Mouse (Mus musculus): ENCODE measurements around the gene Krt24. TPM values are rescaled to one million over a fixed set of nuclear protein-coding genes. Genes with fewer than 3 reads are reported as not detected.
"Not testable (repeated sequence)": the region's sequence is repeated elsewhere in the genome, so short reads cannot be mapped to it uniquely, and the experiment has no call there.

Krt24 gene
- polyA plus RNA-seq, 1 experiment from 2014 or later: 0.13 TPM

DNA sequence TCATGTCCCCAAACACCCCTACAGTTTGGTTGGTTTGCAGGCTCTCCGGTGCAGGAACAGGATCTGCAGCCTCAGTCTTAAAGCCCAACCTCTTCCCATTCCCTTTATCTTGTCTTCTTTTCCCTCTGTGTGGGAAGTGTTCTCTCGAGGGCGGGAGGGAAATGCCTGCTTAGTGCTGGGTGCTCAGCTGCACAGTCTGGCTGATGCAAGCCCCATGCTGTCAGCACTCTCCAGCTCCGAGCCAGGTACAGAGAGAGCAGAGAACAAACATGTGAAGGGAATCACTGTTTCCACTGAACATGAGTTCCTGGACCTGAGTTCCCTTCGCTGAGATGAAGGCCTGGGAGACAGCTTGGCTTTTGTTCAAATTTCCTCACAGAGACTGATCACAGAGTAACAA lies 34.8 kb downstream of the Krt24 start:
- Histone ChIP-seq H3K4me2 (replicated peaks; ENCODE audit: low read depth, low read length) (no peak overlapping the region), H3K36me3 (ENCODE audit: control insufficient read depth, insufficient read depth, low read length) (no peaks in the 10 kb centered on the region), H3K4me3 (ENCODE audit: low read depth, low read length) (no peak overlapping the region), H3K9me3 (ENCODE audit: control insufficient read depth, low read depth, low read length) (no peaks in the 10 kb centered on the region), H3K27me3 (ENCODE audit: control insufficient read depth, insufficient read depth, low read length) (no peaks in the 10 kb centered on the region), H3K4me1 (ENCODE audit: control insufficient read depth, insufficient read depth, low read length) (no peaks in the 10 kb centered on the region), H3K9ac (replicated peaks; ENCODE audit: low read depth, low read length) (no peak overlapping the region), H3K27ac (ENCODE audit: low read length) (no peak overlapping the region)
- no peak for ATAC-seq (ENCODE audit: insufficient number of reproducible peaks, insufficient read depth, low FRiP score, low read depth)
- WGBS: 47% methylated on average over 5 of the region's 5 CpGs

- no peak overlapping the region for H3K9ac ChIP-seq (replicated peaks; ENCODE audit: low read depth, low read length)
- H3K4me1 ChIP-seq (ENCODE audit: control insufficient read depth, insufficient read depth, low read length): no peaks in the 10 kb centered on the region
- H3K4me3 ChIP-seq (ENCODE audit: low read depth, low read length): no peak overlapping the region
- no peak overlapping the region for H3K27ac ChIP-seq (ENCODE audit: low read length)
- no peak overlapping the region for H3K4me2 ChIP-seq (replicated peaks; ENCODE audit: low read depth, low read length)
- 59% methylated on average over 4 of the region's 4 CpGs for WGBS
- ATAC-seq (ENCODE audit: insufficient number of reproducible peaks, insufficient read depth, low FRiP score, low read depth): no peak
- H3K27me3 ChIP-seq (ENCODE audit: control insufficient read depth, insufficient read depth, low read length): no peaks in the 10 kb centered on the region
- no peaks in the 10 kb centered on the region for H3K9me3 ChIP-seq (ENCODE audit: control insufficient read depth, low read depth, low read length)
- no peaks in the 10 kb centered on the region for H3K36me3 ChIP-seq (ENCODE audit: control insufficient read depth, insufficient read depth, low read length)
Measured at GRCm38 (mm10) chr11:99249115-99249514, 35.9 kb downstream of the Krt24 start.

DNA sequence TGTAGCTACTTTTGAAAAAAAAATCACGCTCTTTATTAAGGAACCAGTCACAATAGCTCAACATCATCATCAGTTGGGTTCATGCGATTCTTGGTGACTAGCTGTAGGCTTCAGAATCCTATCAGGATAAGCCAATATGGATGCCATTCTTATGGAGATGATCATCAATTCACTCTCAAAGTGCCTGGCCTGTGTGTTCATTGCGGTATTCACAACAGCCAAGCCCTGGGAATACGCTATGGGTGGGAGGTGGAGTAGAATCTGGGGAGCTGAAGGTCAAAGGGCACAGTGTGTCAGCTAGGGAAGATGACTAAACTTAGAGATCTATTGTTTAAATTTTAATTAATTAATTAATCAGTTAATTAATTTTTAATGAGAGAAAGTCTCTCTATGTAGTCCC lies 37.1 kb downstream of the Krt24 start:
- no peak overlapping the region for H3K27ac ChIP-seq (ENCODE audit: low read length)
- ATAC-seq (ENCODE audit: insufficient number of reproducible peaks, insufficient read depth, low FRiP score, low read depth): no peak
- no peaks in the 10 kb centered on the region for H3K9me3 ChIP-seq (ENCODE audit: control insufficient read depth, low read depth, low read length)
- H3K4me3 ChIP-seq (ENCODE audit: low read depth, low read length): no peak overlapping the region
- no peaks in the 10 kb centered on the region for H3K27me3 ChIP-seq (ENCODE audit: control insufficient read depth, insufficient read depth, low read length)
- H3K36me3 ChIP-seq (ENCODE audit: control insufficient read depth, insufficient read depth, low read length): no peaks in the 10 kb centered on the region
- no peak overlapping the region for H3K9ac ChIP-seq (replicated peaks; ENCODE audit: low read depth, low read length)
- no peaks in the 10 kb centered on the region; the same call in 1 of the 2 replicates for H3K4me1 ChIP-seq (ENCODE audit: control insufficient read depth, insufficient read depth, low read length)
- 98% methylated on average over 4 of the region's 4 CpGs for WGBS
- no peak overlapping the region for H3K4me2 ChIP-seq (replicated peaks; ENCODE audit: low read depth, low read length)

DNA sequence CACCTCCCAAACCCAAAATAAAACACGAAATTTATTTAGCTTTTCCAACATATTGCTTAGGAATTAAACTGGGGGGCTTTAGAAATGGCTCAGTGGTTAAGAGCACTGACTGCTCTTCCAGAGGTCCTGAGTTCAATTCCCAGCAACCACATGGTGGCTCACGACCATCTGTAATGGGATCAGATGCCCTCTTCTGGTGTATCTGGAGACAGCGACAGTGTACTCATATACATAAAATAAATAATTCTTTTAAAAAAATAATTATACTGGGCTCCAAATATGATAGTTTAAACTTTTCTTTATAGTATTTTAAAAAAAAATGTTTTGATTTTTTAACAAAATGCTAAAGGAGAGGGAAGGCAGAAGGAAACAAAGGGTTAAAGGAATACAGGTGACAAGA lies 40.5 kb downstream of the Krt24 start:
- H3K9me3 ChIP-seq (ENCODE audit: control insufficient read depth, low read depth, low read length); H3K27ac ChIP-seq (ENCODE audit: low read length); H3K4me3 ChIP-seq (ENCODE audit: low read depth, low read length); ATAC-seq (ENCODE audit: insufficient number of reproducible peaks, insufficient read depth, low FRiP score, low read depth); H3K36me3 ChIP-seq (ENCODE audit: control insufficient read depth, insufficient read depth, low read length); H3K27me3 ChIP-seq (ENCODE audit: control insufficient read depth, insufficient read depth, low read length); H3K4me1 ChIP-seq (ENCODE audit: control insufficient read depth, insufficient read depth, low read length); H3K4me2 ChIP-seq (replicated peaks; ENCODE audit: low read depth, low read length); H3K9ac ChIP-seq (replicated peaks; ENCODE audit: low read depth, low read length): not testable (repeated sequence)
- WGBS: 52% methylated on average over 3 of the region's 3 CpGs

GRCm38 (mm10) chr11:99243820-99244374 lies 41.2 kb downstream of the Krt24 start, which contains the start of gene Krt222:
Gene Krt222 (minus strand): TSS chr11:99244085.
- H3K4me3 ChIP-seq (ENCODE audit: low read depth, low read length): peak within 1 kb of the TSS; percentile 18; the same call in 1 of the 2 replicates
- 5% methylated on average over 17 of the region's 17 CpGs for WGBS
- peak within 1 kb of the TSS; percentile 42 for H3K4me2 ChIP-seq (replicated peaks; ENCODE audit: low read depth, low read length)
- no peaks in the 10 kb centered on the region; the same call in 1 of the 2 replicates for H3K4me1 ChIP-seq (ENCODE audit: control insufficient read depth, insufficient read depth, low read length)
- no peaks in the 10 kb centered on the region for H3K9me3 ChIP-seq (ENCODE audit: control insufficient read depth, low read depth, low read length)
- no peak within 1 kb of the TSS for H3K27ac ChIP-seq (ENCODE audit: low read length)
- no peaks in the 10 kb centered on the region for H3K27me3 ChIP-seq (ENCODE audit: control insufficient read depth, insufficient read depth, low read length)
- no peak for ATAC-seq (ENCODE audit: insufficient number of reproducible peaks, insufficient read depth, low FRiP score, low read depth)
- 0 out of 2 replicates have a peak within 1 kb of the TSS, but pooled peaks have one; percentile 4 for H3K9ac ChIP-seq (replicated peaks; ENCODE audit: low read depth, low read length)
- H3K36me3 ChIP-seq (ENCODE audit: control insufficient read depth, insufficient read depth, low read length): no peaks in the 10 kb centered on the region

DNA sequence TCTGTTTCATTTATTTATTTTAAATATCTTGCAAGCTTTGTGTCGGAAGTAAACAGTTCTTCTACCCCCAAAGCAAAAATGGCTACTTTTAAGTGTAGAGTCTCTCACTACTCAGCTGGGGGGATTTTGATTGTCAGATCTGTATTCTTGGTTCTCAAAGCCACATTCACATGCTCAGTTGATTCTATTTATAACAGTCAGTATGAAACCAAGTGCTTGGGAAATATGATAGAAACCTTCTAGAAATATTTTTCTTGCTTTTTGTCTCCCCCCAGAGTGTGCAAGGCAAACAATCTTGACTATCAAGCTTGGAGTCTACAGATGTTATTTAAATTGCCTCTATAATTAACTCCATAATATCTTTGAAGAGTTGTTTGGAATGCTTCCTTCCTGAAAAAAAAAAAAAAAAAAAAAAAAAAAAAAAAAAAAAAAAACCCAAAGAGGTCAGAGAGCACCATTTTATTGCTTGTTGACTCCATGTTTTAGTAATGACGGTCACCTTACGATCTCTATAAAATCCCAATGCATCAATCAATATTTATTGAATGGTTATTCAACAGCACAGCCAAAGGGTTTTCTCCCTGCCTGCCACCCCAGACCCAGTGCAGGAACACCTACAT lies 41.8 kb downstream of the Krt24 start:
- 0 out of 2 replicates have a peak overlapping the region, but pooled peaks have one; percentile 4 for H3K9ac ChIP-seq (replicated peaks; ENCODE audit: low read depth, low read length)
- 44% methylated on average over 3 of the region's 3 CpGs for WGBS
- H3K27ac ChIP-seq (ENCODE audit: low read length): no peak overlapping the region
- ATAC-seq (ENCODE audit: insufficient number of reproducible peaks, insufficient read depth, low FRiP score, low read depth): no peak
- H3K4me2 ChIP-seq (replicated peaks; ENCODE audit: low read depth, low read length): peak overlapping the region; percentile 42
- no peaks in the 10 kb centered on the region for H3K9me3 ChIP-seq (ENCODE audit: control insufficient read depth, low read depth, low read length)
- H3K36me3 ChIP-seq (ENCODE audit: control insufficient read depth, insufficient read depth, low read length): no peaks in the 10 kb centered on the region
- H3K4me1 ChIP-seq (ENCODE audit: control insufficient read depth, insufficient read depth, low read length): no peaks in the 10 kb centered on the region; the same call in 1 of the 2 replicates
- H3K27me3 ChIP-seq (ENCODE audit: control insufficient read depth, insufficient read depth, low read length): no peaks in the 10 kb centered on the region
- peak overlapping the region; percentile 18; the same call in 1 of the 2 replicates for H3K4me3 ChIP-seq (ENCODE audit: low read depth, low read length)

GRCm38 (mm10) chr11:99242056-99242455 lies 43.0 kb downstream of the Krt24 start:
- WGBS: 73% methylated on average over 5 of the region's 5 CpGs
- H3K9me3 ChIP-seq (ENCODE audit: control insufficient read depth, low read depth, low read length): no peaks in the 10 kb centered on the region

GRCm38 (mm10) chr11:99238468-99238867 lies 46.6 kb downstream of the Krt24 start:
- H3K4me2 ChIP-seq (replicated peaks; ENCODE audit: low read depth, low read length): no peak overlapping the region
- no peak for ATAC-seq (ENCODE audit: insufficient number of reproducible peaks, insufficient read depth, low FRiP score, low read depth)
- H3K9me3 ChIP-seq (ENCODE audit: control insufficient read depth, low read depth, low read length): no peaks in the 10 kb centered on the region
- no peaks in the 10 kb centered on the region for H3K36me3 ChIP-seq (ENCODE audit: control insufficient read depth, insufficient read depth, low read length)
- H3K4me3 ChIP-seq (ENCODE audit: low read depth, low read length): no peak overlapping the region
- 62% methylated on average over 14 of the region's 14 CpGs for WGBS
- H3K9ac ChIP-seq (replicated peaks; ENCODE audit: low read depth, low read length): no peak overlapping the region
- H3K27ac ChIP-seq (ENCODE audit: low read length): no peak overlapping the region
- H3K27me3 ChIP-seq (ENCODE audit: control insufficient read depth, insufficient read depth, low read length): no peaks in the 10 kb centered on the region
- no peaks in the 10 kb centered on the region for H3K4me1 ChIP-seq (ENCODE audit: control insufficient read depth, insufficient read depth, low read length)

More at GRCm38 (mm10) chr11:99242056-99242455, 43.0 kb downstream of the Krt24 start:
- Histone ChIP-seq H3K4me2 (replicated peaks; ENCODE audit: low read depth, low read length) (no peak overlapping the region), H3K27ac (ENCODE audit: low read length) (no peak overlapping the region), H3K36me3 (ENCODE audit: control insufficient read depth, insufficient read depth, low read length) (no peaks in the 10 kb centered on the region), H3K4me1 (ENCODE audit: control insufficient read depth, insufficient read depth, low read length) (no peaks in the 10 kb centered on the region; the same call in 1 of the 2 replicates), H3K9ac (replicated peaks; ENCODE audit: low read depth, low read length) (no peak overlapping the region), H3K27me3 (ENCODE audit: control insufficient read depth, insufficient read depth, low read length) (no peaks in the 10 kb centered on the region), H3K4me3 (ENCODE audit: low read depth, low read length) (no peak overlapping the region)
- ATAC-seq (ENCODE audit: insufficient number of reproducible peaks, insufficient read depth, low FRiP score, low read depth): no peak
